Mouse (Mus musculus) neural tube, embryonic 14.5 days (tissue): ENCODE results near the gene Nebl. TPM values are rescaled to one million over a fixed set of nuclear protein-coding genes. Genes with fewer than 3 reads are reported as not detected.

Source experiments
- ATAC-seq: fragments of 200-750 bp; cut with Nextera tagmentation; 2 replicates; pipeline ENCODE4 v1.8.0; 2017; ENCODE audit warnings: low read depth, mild to moderate bottlenecking, moderate TSS enrichment, moderate library complexity
- H3K27ac ChIP-seq: fragments of 300-500 bp; sonication (generic); 2 replicates; pipeline ENCODE4 v1.5.1; 2014; ENCODE audit warnings: low read depth, mild to moderate bottlenecking, control low read depth, low read length, moderate library complexity, mixed read lengths
- H3K27me3 ChIP-seq: fragments of 300-500 bp; sonication (generic); 2 replicates; pipeline ENCODE4 v1.6.1; 2014; ENCODE audit warnings: low read length; ENCODE audit not compliant: control insufficient read depth, insufficient read depth
- H3K36me3 ChIP-seq: fragments of 300-500 bp; sonication (generic); 2 replicates; pipeline ENCODE4 v1.6.1; 2014; ENCODE audit warnings: low read length, mixed read lengths; ENCODE audit not compliant: control insufficient read depth, insufficient read depth
- H3K4me1 ChIP-seq: fragments of 300-500 bp; sonication (generic); 2 replicates; pipeline ENCODE4 v1.6.1; 2014; ENCODE audit warnings: low read length; ENCODE audit not compliant: control insufficient read depth, insufficient read depth
- H3K4me2 ChIP-seq: fragments of 300-500 bp; sonication (generic); 2 replicates; pipeline ENCODE4 v1.6.1; 2014; ENCODE audit warnings: mild to moderate bottlenecking, low read depth, low read length, control low read depth
- H3K4me3 ChIP-seq: fragments of 300-500 bp; sonication (generic); 2 replicates; pipeline ENCODE4 v1.5.1; 2014; ENCODE audit warnings: low read depth, low read length, control low read depth, mixed read lengths
- H3K9ac ChIP-seq: fragments of 300-500 bp; sonication (generic); replicated peaks from 2 replicates; pipeline ENCODE4 v1.6.1; 2014; ENCODE audit warnings: low read depth, mild to moderate bottlenecking, control low read depth, low read length, mixed read lengths
- H3K9me3 ChIP-seq: fragments of 300-500 bp; sonication (generic); 2 replicates; pipeline ENCODE4 v1.6.1; 2016; ENCODE audit warnings: low read length; ENCODE audit not compliant: control insufficient read depth
- WGBS: fragments of 180-500 bp; shearing (Covaris S2); extraction: QIAGEN DNeasy Blood & Tissue Kit; methylation state at CpG from one replicate; pipeline ENCODE4 v1.1.7; 2014; 5-methylcytosine and 5-hydroxymethylcytosine counted together
- polyA plus RNA-seq: library from polyadenylated mRNA; unstranded; fragments of >200 nt; fragmentation: Nextera tagmentation; extraction: Ambion mirVana; gene quantifications from 2 replicates; pipeline ENCODE4 v1.2.1, GENCODE M21; 2014

Nebl gene
- polyA plus RNA-seq, 1 experiment from 2014 or later = 16.7 TPM

DNA sequence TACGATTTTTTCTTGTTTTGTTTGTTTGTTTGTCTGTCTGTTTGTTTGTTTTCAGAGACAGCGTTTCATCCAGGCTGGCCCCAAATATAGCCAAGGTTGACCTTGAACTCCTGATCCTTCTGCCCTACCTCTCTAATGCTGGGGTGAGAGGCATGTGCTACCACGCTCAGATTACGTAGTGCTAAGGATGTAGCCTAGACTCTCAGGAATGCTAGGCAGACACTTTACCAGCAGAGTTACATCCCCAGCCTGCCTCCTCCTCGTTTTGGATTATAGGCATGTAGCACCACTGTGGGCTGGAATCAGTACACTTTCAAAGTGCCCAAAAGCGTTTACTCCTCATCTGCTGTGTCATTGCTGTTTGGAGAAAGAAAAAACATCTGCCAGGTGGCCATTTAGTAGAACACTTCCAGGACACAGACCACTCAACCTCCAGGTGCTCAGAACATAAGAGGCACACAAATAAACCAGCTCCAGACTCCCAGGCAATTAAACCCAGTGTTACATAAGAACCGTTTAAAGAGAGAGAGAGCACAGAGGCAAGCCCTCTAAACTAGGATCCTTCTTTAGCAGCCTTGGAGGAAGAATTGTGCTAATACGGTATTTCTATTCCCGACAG is 16.0 kb downstream of the Nebl start:
- Histone ChIP-seq H3K27me3 (no peaks in the 10 kb centered on the region), H3K4me1 (no peaks in the 10 kb centered on the region), H3K4me2 (no peak overlapping the region), H3K27ac (no peak overlapping the region), H3K4me3 (no peak overlapping the region), H3K9ac (no peak overlapping the region), H3K9me3 (no peaks in the 10 kb centered on the region), H3K36me3 (no peaks in the 10 kb centered on the region)
- WGBS = 81% methylated on average over 9 of the region's 9 CpGs
- no peak for ATAC-seq

DNA sequence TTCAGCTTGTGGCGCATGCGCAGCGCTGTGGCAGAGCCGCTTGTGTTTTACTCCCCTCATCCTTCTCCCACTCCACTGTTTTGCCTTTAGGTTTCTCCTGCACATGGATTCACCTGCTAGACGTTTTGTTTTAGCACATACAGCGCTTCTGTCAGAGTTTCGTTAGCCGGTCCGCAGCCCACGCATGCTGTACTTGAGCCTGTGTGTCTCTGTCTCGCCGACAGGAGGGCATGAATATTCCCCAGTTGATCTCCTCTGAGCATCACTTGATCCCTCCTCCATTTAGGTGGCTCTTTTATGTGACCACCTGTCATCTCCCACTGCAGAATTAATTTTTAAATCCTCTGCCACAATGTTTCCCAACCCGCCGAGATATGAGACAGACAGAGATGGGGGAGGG is 16.6 kb downstream of the Nebl start:
- no peak overlapping the region for H3K4me2 ChIP-seq
- H3K36me3 ChIP-seq = no peaks in the 10 kb centered on the region
- H3K27me3 ChIP-seq = no peaks in the 10 kb centered on the region
- no peaks in the 10 kb centered on the region for H3K4me1 ChIP-seq
- H3K9ac ChIP-seq = no peak overlapping the region
- H3K4me3 ChIP-seq = no peak overlapping the region
- ATAC-seq = no peak
- WGBS = 78% methylated on average over 14 of the region's 14 CpGs
- H3K27ac ChIP-seq = no peak overlapping the region
- no peaks in the 10 kb centered on the region for H3K9me3 ChIP-seq

DNA sequence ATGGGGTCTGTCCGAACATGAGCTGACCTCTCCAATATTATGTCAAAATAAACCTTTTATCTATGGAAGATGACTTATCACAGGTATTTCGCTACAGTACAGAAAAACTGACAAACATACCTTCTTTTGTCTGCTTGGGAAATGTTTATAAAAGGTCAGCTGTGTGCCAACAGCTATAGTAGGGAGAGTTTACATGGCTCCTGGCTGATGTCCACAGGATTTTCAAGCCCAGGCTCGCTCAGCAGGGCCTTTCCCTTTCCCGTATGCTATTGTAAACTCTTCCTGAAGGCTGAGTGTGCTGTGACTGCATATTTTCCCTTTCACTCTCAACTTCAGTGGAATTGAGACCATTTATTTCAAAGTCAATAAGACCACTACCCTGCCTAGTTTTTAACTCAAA is 17.1 kb downstream of the Nebl start:
- H3K4me3 ChIP-seq = no peak overlapping the region
- no peaks in the 10 kb centered on the region for H3K9me3 ChIP-seq
- no peaks in the 10 kb centered on the region for H3K4me1 ChIP-seq
- ATAC-seq = no peak
- 69% methylated on average over 4 of the region's 4 CpGs for WGBS
- H3K9ac ChIP-seq = no peak overlapping the region
- H3K36me3 ChIP-seq = no peaks in the 10 kb centered on the region
- no peaks in the 10 kb centered on the region for H3K27me3 ChIP-seq
- no peak overlapping the region for H3K4me2 ChIP-seq
- no peak overlapping the region for H3K27ac ChIP-seq

GRCm38 (mm10) chr2:17711216-17711615 is 20.0 kb downstream of the Nebl start:
- no peaks in the 10 kb centered on the region for H3K36me3 ChIP-seq
- no peak overlapping the region for H3K4me3 ChIP-seq
- WGBS = 87% methylated on average over 5 of the region's 5 CpGs
- ATAC-seq = no peak
- no peaks in the 10 kb centered on the region for H3K27me3 ChIP-seq
- H3K4me1 ChIP-seq = no peaks in the 10 kb centered on the region
- H3K9me3 ChIP-seq = no peaks in the 10 kb centered on the region
- H3K4me2 ChIP-seq = no peak overlapping the region
- no peak overlapping the region for H3K9ac ChIP-seq
- no peak overlapping the region for H3K27ac ChIP-seq

DNA sequence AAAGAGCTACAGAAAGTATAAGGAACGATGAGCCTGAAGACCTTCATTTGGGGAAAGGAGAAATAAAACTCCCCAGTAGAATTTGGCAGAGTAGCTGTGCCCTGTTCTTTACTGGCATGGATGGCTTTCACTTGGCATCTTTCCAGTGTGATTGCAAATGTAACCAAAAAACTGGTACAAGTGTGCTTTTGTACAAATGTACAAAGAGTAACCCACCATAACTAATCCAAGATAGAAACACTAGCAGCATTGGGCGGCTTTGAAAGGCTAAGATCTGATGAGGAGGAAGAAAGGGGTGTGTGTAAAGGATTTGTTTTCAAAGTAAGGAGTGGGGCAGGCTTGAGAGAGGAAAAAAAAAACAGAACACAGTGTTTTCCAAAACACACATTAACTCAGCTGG is 21.2 kb downstream of the Nebl start:
- H3K9me3 ChIP-seq = no peaks in the 10 kb centered on the region
- no peaks in the 10 kb centered on the region for H3K27me3 ChIP-seq
- WGBS = 61% methylated on average over 2 of the region's 2 CpGs
- no peak overlapping the region for H3K4me3 ChIP-seq
- ATAC-seq = no peak
- H3K4me2 ChIP-seq = no peak overlapping the region
- no peak overlapping the region for H3K9ac ChIP-seq
- H3K36me3 ChIP-seq = no peaks in the 10 kb centered on the region
- H3K27ac ChIP-seq = no peak overlapping the region
- no peaks in the 10 kb centered on the region for H3K4me1 ChIP-seq

DNA sequence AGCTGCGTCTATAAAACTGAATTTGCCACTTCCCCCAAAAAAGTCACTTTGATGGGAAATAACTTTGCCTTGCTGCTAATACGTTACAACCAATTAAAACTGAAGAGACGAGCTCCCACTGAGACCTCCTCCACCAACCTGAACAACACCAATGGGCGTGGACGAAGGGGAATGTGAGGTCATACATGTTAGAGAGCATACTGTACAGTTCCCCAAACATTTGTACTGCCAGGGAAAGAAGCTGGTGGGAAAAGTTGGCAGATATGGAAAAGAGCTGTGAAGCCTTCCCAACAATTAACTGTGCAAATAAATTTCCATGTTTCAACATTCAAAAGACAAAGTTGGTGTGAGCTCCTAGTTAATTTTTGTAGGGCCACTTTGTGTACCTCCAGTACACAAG is 25.3 kb downstream of the Nebl start:
- no peak overlapping the region for H3K4me2 ChIP-seq
- no peaks in the 10 kb centered on the region for H3K36me3 ChIP-seq
- no peak overlapping the region for H3K4me3 ChIP-seq
- H3K27ac ChIP-seq = no peak overlapping the region
- WGBS = 76% methylated on average over 5 of the region's 5 CpGs
- H3K9ac ChIP-seq = no peak overlapping the region
- ATAC-seq = no peak
- no peaks in the 10 kb centered on the region for H3K4me1 ChIP-seq
- H3K9me3 ChIP-seq = no peaks in the 10 kb centered on the region
- H3K27me3 ChIP-seq = no peaks in the 10 kb centered on the region

DNA sequence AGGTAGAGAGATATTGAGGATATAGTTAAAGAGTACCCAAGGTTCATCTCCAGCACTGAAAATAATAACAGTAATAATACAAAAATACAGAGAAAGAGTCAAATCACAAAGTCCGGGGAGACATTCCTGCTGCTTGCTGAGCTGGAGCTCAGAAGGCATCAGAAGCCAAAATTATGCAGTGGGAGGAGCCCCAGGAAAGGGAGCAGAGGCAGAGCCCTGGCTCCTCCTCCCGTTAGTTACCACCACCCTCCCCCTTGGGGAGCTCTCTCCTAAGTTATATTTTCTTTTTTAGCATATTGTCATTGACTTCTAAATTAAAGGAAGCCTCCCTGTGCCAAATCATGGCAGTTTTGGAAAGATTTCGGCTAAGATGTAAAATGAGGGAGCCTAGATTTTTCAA is 25.8 kb downstream of the Nebl start:
- no peaks in the 10 kb centered on the region for H3K4me1 ChIP-seq
- no peak overlapping the region for H3K27ac ChIP-seq
- H3K27me3 ChIP-seq = no peaks in the 10 kb centered on the region
- H3K36me3 ChIP-seq = no peaks in the 10 kb centered on the region
- H3K4me3 ChIP-seq = no peak overlapping the region
- H3K9ac ChIP-seq = no peak overlapping the region
- H3K4me2 ChIP-seq = no peak overlapping the region
- WGBS = 78% methylated on average over 3 of the region's 3 CpGs
- ATAC-seq = no peak
- H3K9me3 ChIP-seq = no peaks in the 10 kb centered on the region

- no peak overlapping the region for H3K4me3 ChIP-seq
- H3K27me3 ChIP-seq = no peaks in the 10 kb centered on the region
- no peak overlapping the region for H3K27ac ChIP-seq
- 0 out of 2 replicates have a peak, but pooled peaks cover 2% of the 10 kb centered on the region for H3K4me1 ChIP-seq
- no peak overlapping the region for H3K4me2 ChIP-seq
- H3K36me3 ChIP-seq = no peaks in the 10 kb centered on the region
- WGBS = 73% methylated on average over 2 of the region's 2 CpGs
- H3K9ac ChIP-seq = no peak overlapping the region
- H3K9me3 ChIP-seq = no peaks in the 10 kb centered on the region
- ATAC-seq = no peak
These were observed 28.1 kb downstream of the Nebl start for GRCm38 (mm10) chr2:17703170-17703512.

GRCm38 (mm10) chr2:17702481-17703169 is 28.6 kb downstream of the Nebl start:
- WGBS = 66% methylated on average over 7 of the region's 7 CpGs
- no peaks in the 10 kb centered on the region for H3K9me3 ChIP-seq
- H3K4me1 ChIP-seq = 0 out of 2 replicates have a peak, but pooled peaks cover 2% of the 10 kb centered on the region
- no peak overlapping the region for H3K9ac ChIP-seq
- peak; percentile 60; the same call in 1 of the 2 replicates for ATAC-seq
- no peaks in the 10 kb centered on the region for H3K27me3 ChIP-seq
- no peak overlapping the region for H3K27ac ChIP-seq
- H3K4me3 ChIP-seq = no peak overlapping the region
- H3K4me2 ChIP-seq = no peak overlapping the region
- H3K36me3 ChIP-seq = no peaks in the 10 kb centered on the region
